Mouse (Mus musculus) monocyte, adult 2 months (primary cell): Measurements from ENCODE around the gene Cryl1.

Source experiments
- DNase-seq, 2 experiments: peaks; one replicate each; pipeline ENCODE4 v3.0.0; 2022; ENCODE audit warnings: low spot score in 2 of 2, low read depth in 1 of 2

The Cryl1 gene

GRCm38 (mm10) chr14:57375205-57375604 is 23.1 kb downstream of the Cryl1 start:
- no peak for DNase-seq

GRCm38 (mm10) chr14:57372348-57373102 is 25.8 kb downstream of the Cryl1 start:
- peak in 1 of 2 experiments; percentile 35 for DNase-seq

GRCm38 (mm10) chr14:57367327-57367726 is 31.0 kb downstream of the Cryl1 start:
- no peak for DNase-seq

- no peak for DNase-seq
Measured at GRCm38 (mm10) chr14:57366724-57367123, 31.6 kb downstream of the Cryl1 start.

GRCm38 (mm10) chr14:57365341-57365740 is 33.0 kb downstream of the Cryl1 start:
- DNase-seq, result no peak

GRCm38 (mm10) chr14:57363833-57364232 is 34.5 kb downstream of the Cryl1 start:
- DNase-seq, result no peak

- no peak for DNase-seq
Measured at GRCm38 (mm10) chr14:57362726-57363660, 35.3 kb downstream of the Cryl1 start.

- DNase-seq, result no peak
Measured at GRCm38 (mm10) chr14:57357030-57357429, 41.3 kb downstream of the Cryl1 start.

- no peak for DNase-seq
Measured at GRCm38 (mm10) chr14:57351521-57352235, 46.7 kb downstream of the Cryl1 start.

- DNase-seq, result no peak
Measured at GRCm38 (mm10) chr14:57349955-57350354, 48.4 kb downstream of the Cryl1 start.

- DNase-seq, result no peak
Measured at GRCm38 (mm10) chr14:57348155-57348554, 50.2 kb downstream of the Cryl1 start.

- DNase-seq, result no peak
Measured at GRCm38 (mm10) chr14:57346135-57346534, 52.2 kb downstream of the Cryl1 start.

GRCm38 (mm10) chr14:57344781-57345492 is 53.4 kb downstream of the Cryl1 start:
- DNase-seq, result no peak

- DNase-seq, result no peak
Measured at GRCm38 (mm10) chr14:57343057-57343750, 55.1 kb downstream of the Cryl1 start.

- DNase-seq, result no peak
Measured at GRCm38 (mm10) chr14:57342316-57343055, 55.8 kb downstream of the Cryl1 start.

- DNase-seq, result no peak
Measured at GRCm38 (mm10) chr14:57338666-57339065, 59.7 kb downstream of the Cryl1 start.

GRCm38 (mm10) chr14:57334833-57335232 is 63.5 kb downstream of the Cryl1 start:
- no peak for DNase-seq

- DNase-seq, result no peak
Measured at GRCm38 (mm10) chr14:57332503-57332902, 65.8 kb downstream of the Cryl1 start.

- DNase-seq, result no peak
Measured at GRCm38 (mm10) chr14:57331097-57331496, 67.2 kb downstream of the Cryl1 start.
